Mouse (Mus musculus): Measurements from ENCODE around the gene Cfap97d1.

The Cfap97d1 gene

DNA sequence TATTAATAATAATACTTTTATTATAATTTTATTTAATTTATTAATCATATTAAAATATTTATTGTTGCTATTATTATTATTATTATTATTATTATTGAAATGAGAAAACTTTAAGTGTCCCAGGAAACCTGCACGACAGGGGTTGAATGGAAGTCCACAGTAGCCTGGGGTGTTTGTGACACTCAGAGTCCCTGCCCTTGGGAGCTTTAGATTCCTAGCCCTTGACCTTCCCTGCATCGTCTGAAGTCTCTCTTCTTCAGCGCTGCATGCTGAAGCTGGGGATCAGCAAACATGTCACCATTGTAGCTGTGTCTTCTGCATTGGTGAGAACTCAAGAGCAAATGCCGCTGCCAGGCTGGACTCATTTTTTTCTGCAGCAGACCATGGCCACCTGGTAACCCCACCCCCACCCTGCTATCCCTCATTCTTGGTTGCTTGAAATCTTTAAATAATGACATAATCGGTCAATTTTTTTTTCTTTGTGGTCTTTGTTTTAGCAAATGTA lies 51.4 kb downstream of the Cfap97d1 start:
- in situ Hi-C loops (cut with MseI, MboI): loop anchor here in 1 of 2 experiments (5.0 kb wide), 1 partner anchor 38 kb away; no protein-coding TSS in a partner anchor

DNA sequence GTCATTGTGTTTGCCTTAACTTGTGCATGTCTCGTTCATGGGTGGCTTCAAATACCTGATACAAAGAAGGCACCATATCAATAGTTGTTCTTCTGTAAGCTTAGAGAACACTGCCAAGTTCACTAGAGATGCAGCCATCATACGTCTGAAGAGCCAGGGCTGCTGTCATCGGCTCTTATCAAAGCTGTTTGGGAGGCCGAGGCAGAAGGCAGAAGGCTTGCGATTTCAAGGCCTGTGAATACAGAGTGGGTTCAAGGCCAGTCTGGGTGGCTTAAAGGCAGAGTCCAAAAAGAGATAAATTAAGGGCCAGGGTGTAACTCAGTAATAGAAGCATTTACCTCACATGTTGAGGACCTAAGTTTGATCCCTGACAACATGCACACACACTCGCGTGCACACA lies 52.3 kb downstream of the Cfap97d1 start:
- in situ Hi-C loops (cut with MseI, MboI): loop anchor here in 1 of 2 experiments (5.0 kb wide), 1 partner anchor 39 kb away; no protein-coding TSS in a partner anchor

DNA sequence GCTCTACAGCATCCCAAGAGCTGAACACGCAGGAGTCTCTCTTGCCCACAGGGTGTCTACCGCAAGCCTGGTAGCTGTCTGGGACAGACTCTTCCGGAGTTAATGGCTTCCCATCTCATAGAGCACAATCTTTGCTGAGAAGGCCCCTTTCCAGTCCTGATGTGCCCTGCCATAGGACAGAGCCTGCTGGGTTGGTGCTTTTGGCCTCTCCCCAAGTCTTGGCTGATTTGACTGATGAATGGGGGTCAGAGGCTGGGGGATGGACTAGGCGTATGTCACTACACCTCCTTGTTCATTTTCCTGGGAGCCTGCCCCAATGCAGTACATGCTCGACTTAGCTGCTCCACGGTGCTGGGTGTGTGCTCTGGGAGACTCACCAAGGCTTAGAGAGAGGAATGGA lies 53.7 kb downstream of the Cfap97d1 start:
- in situ Hi-C loops (cut with MseI, MboI): loop anchor here in 1 of 2 experiments (5.0 kb wide), 1 partner anchor 40 kb away; no protein-coding TSS in a partner anchor

DNA sequence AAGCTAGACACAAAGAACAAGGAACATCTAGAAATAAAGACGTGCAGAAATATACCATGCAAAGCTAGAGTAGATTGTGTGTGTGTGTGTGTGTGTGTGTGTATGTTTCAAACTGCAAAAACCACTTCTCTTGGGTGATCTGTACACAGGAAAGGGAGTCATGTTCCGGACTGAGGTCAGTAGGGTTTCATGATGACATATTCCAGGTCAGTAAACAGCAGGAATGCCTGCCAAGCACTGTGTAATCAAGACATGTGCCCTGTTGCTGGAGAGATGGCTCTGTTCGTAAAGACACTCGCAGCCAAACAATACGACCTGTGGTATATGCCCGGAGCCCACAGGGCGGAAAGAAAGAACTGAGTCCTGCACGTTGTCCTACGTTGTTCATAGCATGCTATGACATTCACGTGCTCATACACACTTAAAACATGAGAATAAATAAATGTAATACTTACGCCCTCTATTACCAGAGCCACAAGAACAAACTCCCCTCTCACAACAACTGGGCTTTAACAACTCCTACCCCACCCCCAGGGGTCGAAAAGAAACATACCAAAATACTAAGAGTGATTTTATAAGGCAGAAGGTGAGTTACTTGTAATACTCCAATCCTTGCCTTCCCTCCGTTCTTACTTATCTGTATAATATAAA lies 55.5 kb downstream of the Cfap97d1 start:
- in situ Hi-C loops (cut with MseI, MboI): loop anchor here in 1 of 2 experiments (5.0 kb wide), 1 partner anchor 42 kb away; no protein-coding TSS in a partner anchor

DNA sequence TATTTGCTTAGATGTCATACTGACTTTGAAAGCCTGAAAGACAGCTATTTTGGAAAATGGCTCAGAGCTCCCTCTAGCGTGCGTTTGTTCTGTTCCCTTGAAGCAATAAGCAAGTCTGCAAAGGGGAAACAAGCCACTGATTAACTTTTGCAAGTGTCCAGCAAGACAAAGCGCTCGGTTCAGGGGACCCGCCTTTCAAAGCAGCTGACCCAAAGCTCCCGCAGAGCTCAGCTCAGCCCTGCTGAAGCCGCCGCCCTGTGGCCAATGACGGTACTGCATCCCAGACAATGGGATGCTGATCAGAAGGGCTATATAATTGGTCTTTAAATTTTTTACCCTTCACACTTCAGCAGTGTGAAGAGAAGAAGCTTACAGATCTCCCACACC lies 56.1 kb downstream of the Cfap97d1 start:
- in situ Hi-C loops (cut with MseI, MboI): no loop called here

DNA sequence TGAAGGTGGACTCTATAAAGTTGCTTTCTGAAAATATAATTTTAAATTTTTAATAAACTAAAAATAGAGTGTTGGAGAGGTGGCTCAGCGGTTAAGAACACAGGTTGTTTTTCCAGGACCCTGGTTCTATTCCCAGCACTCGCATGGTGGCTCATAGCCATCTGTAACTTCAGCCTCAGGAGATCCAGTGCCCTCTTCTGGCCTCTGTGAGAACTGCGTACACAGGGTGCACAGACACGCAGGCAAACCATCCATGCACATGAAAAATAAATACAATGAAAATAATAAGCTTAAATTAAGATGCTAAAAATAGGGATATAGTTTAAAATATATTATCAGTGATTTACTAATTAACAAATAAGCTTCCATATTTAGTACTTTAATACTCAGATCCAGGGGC lies 56.6 kb downstream of the Cfap97d1 start:
- in situ Hi-C loops (cut with MseI, MboI): no loop called here

DNA sequence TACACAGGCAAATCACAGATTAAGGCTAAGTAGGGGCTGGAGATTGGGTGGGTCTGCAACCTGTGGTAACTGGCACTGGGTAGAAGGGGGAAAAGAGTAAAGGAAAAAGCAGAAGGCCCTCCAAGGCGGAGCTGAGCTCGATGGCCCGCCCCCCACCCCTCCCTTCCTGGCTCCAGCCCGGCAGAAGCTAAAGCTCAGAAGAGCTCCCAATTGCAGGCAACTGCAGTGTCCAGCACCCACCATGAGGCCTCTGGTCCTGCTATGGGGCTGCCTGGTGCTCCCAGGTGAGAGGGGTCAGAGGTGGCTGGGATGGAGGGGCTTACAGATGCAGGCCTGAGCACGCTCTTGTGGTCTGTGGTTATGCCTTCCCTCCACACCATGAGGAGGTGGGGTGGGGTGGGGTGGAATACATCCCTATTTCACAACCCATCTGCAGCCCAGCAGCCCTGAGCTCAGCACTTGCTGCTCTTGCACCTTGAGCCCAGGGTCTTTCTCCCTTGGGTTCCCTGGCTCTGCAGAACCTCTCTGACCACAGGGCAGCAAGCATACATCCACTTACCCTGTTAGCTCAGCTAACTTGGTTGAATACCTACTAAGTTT lies 57.4 kb downstream of the Cfap97d1 start, which contains the start of gene Cd300lg:
Cd300lg (plus strand) TSS at position 160 of the 600 bp plus-strand sequence.
- in situ Hi-C loops (cut with MseI, MboI): no loop called here
